Mouse (Mus musculus): ENCODE measurements around the gene Otud7a. TPM values are rescaled to one million over a fixed set of nuclear protein-coding genes. Genes with fewer than 3 reads are reported as not detected.

Gene Otud7a
- polyA plus RNA-seq, 1 experiment from 2014 or later, result 2.5 TPM

GRCm38 (mm10) chr7:63799304-63799703 lies 354.8 kb downstream of the Otud7a start:
- peaks cover 8% of the 10 kb centered on the region; the same call in 1 of the 2 replicates for H3K4me1 ChIP-seq (replicated peaks)
- no peaks in the 10 kb centered on the region for H3K36me3 ChIP-seq
- H3K27me3 ChIP-seq, result no peaks in the 10 kb centered on the region
- no peak overlapping the region for H3K4me2 ChIP-seq
- no peaks in the 10 kb centered on the region for H3K9me3 ChIP-seq
- WGBS, result 91% methylated on average over 7 of the region's 7 CpGs
- no peak for ATAC-seq (ENCODE audit: low read depth)
- H3K9ac ChIP-seq, result no peak overlapping the region
- H3K27ac ChIP-seq (replicated peaks), result no peak overlapping the region
- no peak overlapping the region for H3K4me3 ChIP-seq

- Histone ChIP-seq H3K36me3 (no peaks in the 10 kb centered on the region), H3K4me1 (replicated peaks) (no peaks in the 10 kb centered on the region), H3K9ac (no peak overlapping the region), H3K27me3 (no peaks in the 10 kb centered on the region), H3K27ac (replicated peaks) (no peak overlapping the region), H3K9me3 (no peaks in the 10 kb centered on the region), H3K4me3 (no peak overlapping the region), H3K4me2 (no peak overlapping the region)
- 92% methylated on average over 21 of the region's 21 CpGs for whole genome bisulfite sequencing
- ATAC-seq (ENCODE audit: low read depth), result no peak
These were observed 358.2 kb downstream of the Otud7a start for GRCm38 (mm10) chr7:63802751-63803150.

Other genes starting within 250 kb of the Otud7a start
- gene Chrna7, start 232.2 kb upstream of the Otud7a start, polyA plus RNA-seq (2015; fragmentation: Nextera tagmentation; extraction: Ambion mirVana), result 7.4 and 7.5 TPM in 2 replicates